Mouse (Mus musculus) midbrain, embryonic 11.5 days (tissue): ENCODE results near the gene Rgma. TPM values are rescaled to one million over a fixed set of nuclear protein-coding genes. Genes with fewer than 3 reads are reported as not detected.

Experiments
- ATAC-seq: fragments of 200-750 bp; cut with Nextera tagmentation; 2 replicates; pipeline ENCODE4 v1.8.0; 2017; ENCODE audit warnings: moderate TSS enrichment, moderate library complexity; ENCODE audit not compliant: low FRiP score
- DNase-seq: peaks from one replicate; pipeline ENCODE4 v3.0.0; 2015; ENCODE audit warnings: low spot score; ENCODE audit errors: missing footprints
- H3K27ac ChIP-seq: fragments of 300-500 bp; sonication (generic); 2 replicates; pipeline ENCODE4 v1.5.1; 2014; ENCODE audit warnings: low read depth, low read length
- H3K27me3 ChIP-seq: fragments of 300-500 bp; sonication (generic); 2 replicates; pipeline ENCODE4 v1.6.1; 2014; ENCODE audit warnings: mild to moderate bottlenecking, low read length, moderate library complexity, mixed read lengths; ENCODE audit not compliant: control insufficient read depth, insufficient read depth
- H3K36me3 ChIP-seq: fragments of 300-500 bp; sonication (generic); 2 replicates; pipeline ENCODE4 v1.6.1; 2014; ENCODE audit warnings: mild to moderate bottlenecking, low read length, moderate library complexity, mixed read lengths; ENCODE audit not compliant: control insufficient read depth, insufficient read depth
- H3K4me1 ChIP-seq: fragments of 300-500 bp; sonication (generic); 2 replicates; pipeline ENCODE4 v1.6.1; 2014; ENCODE audit warnings: low read length; ENCODE audit not compliant: control insufficient read depth, insufficient read depth
- H3K4me2 ChIP-seq: fragments of 300-500 bp; sonication (generic); 2 replicates; pipeline ENCODE4 v1.6.1; 2014; ENCODE audit warnings: mild to moderate bottlenecking, moderate library complexity
- H3K4me3 ChIP-seq: fragments of 300-500 bp; sonication (generic); 2 replicates; pipeline ENCODE4 v1.5.1; 2014; ENCODE audit warnings: low read depth, low read length
- H3K9ac ChIP-seq: fragments of 300-500 bp; sonication (generic); 2 replicates; pipeline ENCODE4 v1.6.1; 2014; ENCODE audit warnings: low read length
- H3K9me3 ChIP-seq: fragments of 300-500 bp; sonication (generic); 2 replicates; pipeline ENCODE4 v1.6.1; 2016; ENCODE audit warnings: low read length; ENCODE audit not compliant: control insufficient read depth
- WGBS: fragments of 180-500 bp; shearing (Covaris S2); extraction: QIAGEN DNeasy Blood & Tissue Kit; methylation state at CpG from one replicate; pipeline ENCODE4 v1.1.7; 2014; 5-methylcytosine and 5-hydroxymethylcytosine counted together
- polyA plus RNA-seq: library from polyadenylated mRNA; unstranded; fragments of >200 nt; fragmentation: Nextera tagmentation; extraction: Ambion mirVana; gene quantifications from 2 replicates; pipeline ENCODE4 v1.2.1, GENCODE M21; 2014

Rgma gene
- polyA plus RNA-seq, 1 experiment from 2014 or later, result 47.5 TPM

GRCm38 (mm10) chr7:73426752-73427386 is 51.6 kb downstream of the Rgma start:
- Histone ChIP-seq H3K36me3 (peaks cover 13% of the 10 kb centered on the region), H3K27ac (no peak overlapping the region)

GRCm38 (mm10) chr7:73427794-73428193 is 52.5 kb downstream of the Rgma start:
- Histone ChIP-seq H3K9me3 (no peaks in the 10 kb centered on the region), H3K9ac (no peak overlapping the region), H3K27ac (no peak overlapping the region), H3K4me2 (no peak overlapping the region), H3K4me3 (no peak overlapping the region), H3K36me3 (peaks cover 13% of the 10 kb centered on the region), H3K4me1 (peaks cover 15% of the 10 kb centered on the region), H3K27me3 (no peaks in the 10 kb centered on the region)
- ATAC-seq (no peak), DNase-seq (no peak)
- 93% methylated on average over 6 of the region's 6 CpGs for WGBS

More at GRCm38 (mm10) chr7:73426752-73427386, 51.6 kb downstream of the Rgma start:
- ATAC-seq, result no peak
- Histone ChIP-seq H3K9ac (no peak overlapping the region), H3K9me3 (no peaks in the 10 kb centered on the region), H3K4me3 (no peak overlapping the region), H3K27me3 (no peaks in the 10 kb centered on the region), H3K4me2 (no peak overlapping the region), H3K4me1 (peaks cover 19% of the 10 kb centered on the region)
- DNase-seq, result no peak
- 86% methylated on average over 8 of the region's 8 CpGs for WGBS

- Histone ChIP-seq H3K27me3 (no peaks in the 10 kb centered on the region), H3K4me1 (peaks cover 12% of the 10 kb centered on the region), H3K4me2 (no peak overlapping the region), H3K36me3 (peaks cover 13% of the 10 kb centered on the region), H3K4me3 (no peak overlapping the region), H3K27ac (no peak overlapping the region), H3K9me3 (no peaks in the 10 kb centered on the region), H3K9ac (no peak overlapping the region)
- ATAC-seq (no peak), DNase-seq (no peak)
- 93% methylated on average over 3 of the region's 3 CpGs for WGBS
These were observed 53.2 kb downstream of the Rgma start for GRCm38 (mm10) chr7:73428525-73428924.

- H3K4me2 ChIP-seq, result no peak overlapping the region
- 89% methylated on average over 6 of the region's 6 CpGs for WGBS
These were observed 58.5 kb downstream of the Rgma start for GRCm38 (mm10) chr7:73433637-73434335.

GRCm38 (mm10) chr7:73434336-73434677 is 59.0 kb downstream of the Rgma start:
- 92% methylated on average over 2 of the region's 2 CpGs for WGBS
- Histone ChIP-seq H3K4me3 (no peak overlapping the region), H3K36me3 (peaks cover 34% of the 10 kb centered on the region), H3K27me3 (no peaks in the 10 kb centered on the region), H3K27ac (no peak overlapping the region), H3K9ac (no peak overlapping the region), H3K4me1 (no peaks in the 10 kb centered on the region), H3K4me2 (no peak overlapping the region), H3K9me3 (no peaks in the 10 kb centered on the region)
- no peak for DNase-seq
- ATAC-seq, result no peak

More at GRCm38 (mm10) chr7:73433637-73434335, 58.5 kb downstream of the Rgma start:
- Histone ChIP-seq H3K4me1 (no peaks in the 10 kb centered on the region), H3K9ac (no peak overlapping the region), H3K27me3 (no peaks in the 10 kb centered on the region), H3K36me3 (peaks cover 34% of the 10 kb centered on the region), H3K4me3 (no peak overlapping the region), H3K27ac (no peak overlapping the region), H3K9me3 (no peaks in the 10 kb centered on the region)
- ATAC-seq, result no peak
- DNase-seq, result no peak

GRCm38 (mm10) chr7:73435685-73436084 is 60.4 kb downstream of the Rgma start:
- no peaks in the 10 kb centered on the region for H3K4me1 ChIP-seq
- DNase-seq, result no peak
- no peak overlapping the region for H3K4me3 ChIP-seq
- no peak overlapping the region for H3K27ac ChIP-seq
- H3K9ac ChIP-seq, result no peak overlapping the region
- ATAC-seq, result no peak
- H3K36me3 ChIP-seq, result peaks cover 42% of the 10 kb centered on the region
- no peak overlapping the region for H3K4me2 ChIP-seq
- H3K9me3 ChIP-seq, result no peaks in the 10 kb centered on the region
- no peaks in the 10 kb centered on the region for H3K27me3 ChIP-seq
- WGBS, result 80% methylated on average over 12 of the region's 12 CpGs

- H3K27me3 ChIP-seq, result no peaks in the 10 kb centered on the region
- no peak overlapping the region for H3K4me2 ChIP-seq
- no peaks in the 10 kb centered on the region for H3K4me1 ChIP-seq
- H3K36me3 ChIP-seq, result peaks cover 72% of the 10 kb centered on the region
- no peak overlapping the region for H3K27ac ChIP-seq
- WGBS, result 95% methylated on average over 3 of the region's 3 CpGs
- DNase-seq (no peak), ATAC-seq (no peak)
- no peak overlapping the region for H3K9ac ChIP-seq
- H3K4me3 ChIP-seq, result no peak overlapping the region
- no peaks in the 10 kb centered on the region for H3K9me3 ChIP-seq
These were observed 66.5 kb downstream of the Rgma start for GRCm38 (mm10) chr7:73441802-73442201.

GRCm38 (mm10) chr7:73442246-73442645 is 66.9 kb downstream of the Rgma start:
- no peaks in the 10 kb centered on the region for H3K4me1 ChIP-seq
- H3K4me2 ChIP-seq, result no peak overlapping the region
- no peak for ATAC-seq
- no peaks in the 10 kb centered on the region for H3K9me3 ChIP-seq
- H3K36me3 ChIP-seq, result peaks cover 76% of the 10 kb centered on the region
- DNase-seq, result no peak
- H3K4me3 ChIP-seq, result no peak overlapping the region
- no peaks in the 10 kb centered on the region for H3K27me3 ChIP-seq
- no peak overlapping the region for H3K27ac ChIP-seq
- 98% methylated on average over 4 of the region's 4 CpGs for WGBS
- no peak overlapping the region for H3K9ac ChIP-seq

GRCm38 (mm10) chr7:73451594-73451993 is 76.3 kb downstream of the Rgma start:
- Histone ChIP-seq H3K4me2 (no peak overlapping the region), H3K9ac (no peak overlapping the region), H3K4me1 (no peaks in the 10 kb centered on the region), H3K4me3 (no peak overlapping the region), H3K36me3 (peaks cover 70% of the 10 kb centered on the region), H3K9me3 (no peaks in the 10 kb centered on the region), H3K27me3 (no peaks in the 10 kb centered on the region), H3K27ac (no peak overlapping the region)
- WGBS, result 93% methylated on average over 4 of the region's 4 CpGs
- ATAC-seq, result no peak
- no peak for DNase-seq
